Mouse (Mus musculus) T-helper 2 cell (primary cell): ENCODE data around the gene Ywhae.
"Not testable (repeated sequence)": the region's sequence is repeated elsewhere in the genome, so short reads cannot be mapped to it uniquely, and the experiment has no call there.

Source experiments
- in situ Hi-C: fragments of 300-600 bp; cut with MboI, MseI; formaldehyde crosslinking; loops from one replicate; pipeline ENCODE4 v1.15.1; 2025; ENCODE audit warnings: high pct_unique_total_duplicates

The Ywhae gene

GRCm38 (mm10) chr11:75732434-75733226 is at the start of gene Ywhae:
Gene Ywhae (plus strand): TSS chr11:75732869.
- in situ Hi-C loops = no loop called here

DNA sequence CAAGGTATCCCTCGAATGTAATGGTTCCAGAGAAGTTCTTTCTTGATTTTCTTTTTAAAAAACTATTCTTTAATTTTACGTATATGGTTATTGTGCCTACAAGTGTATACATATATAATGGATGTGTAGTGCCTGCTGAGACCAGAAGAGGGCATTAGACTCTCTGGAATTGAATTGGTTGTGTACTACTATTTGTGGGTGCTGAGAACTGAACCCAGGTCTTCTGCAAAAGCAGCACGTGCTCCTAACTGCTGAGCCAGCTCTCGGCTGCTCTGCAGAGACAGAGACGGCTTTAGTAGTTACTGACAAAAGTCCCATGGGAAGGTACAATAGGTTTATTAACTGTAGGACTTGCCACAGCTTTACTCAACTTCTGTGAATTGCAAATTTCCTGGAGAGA is 48.2 kb upstream of the Ywhae start:
- in situ Hi-C loops = no loop called here

GRCm38 (mm10) chr11:75684956-75685355 is 47.7 kb upstream of the Ywhae start:
- in situ Hi-C loops = no loop called here

GRCm38 (mm10) chr11:75687343-75687993 is 45.2 kb upstream of the Ywhae start:
- in situ Hi-C loops = no loop called here

- in situ Hi-C loops = no loop called here
Measured at GRCm38 (mm10) chr11:75688132-75688531, 44.5 kb upstream of the Ywhae start.

GRCm38 (mm10) chr11:75689977-75690376 is 42.7 kb upstream of the Ywhae start:
- in situ Hi-C loops = no loop called here

- in situ Hi-C loops = no loop called here
Measured at GRCm38 (mm10) chr11:75691047-75691446, 41.6 kb upstream of the Ywhae start.

- in situ Hi-C loops = no loop called here
Measured at GRCm38 (mm10) chr11:75693570-75693969, 39.1 kb upstream of the Ywhae start.

- in situ Hi-C loops = not testable (repeated sequence)
Measured at GRCm38 (mm10) chr11:75697464-75697863, 35.2 kb upstream of the Ywhae start.

DNA sequence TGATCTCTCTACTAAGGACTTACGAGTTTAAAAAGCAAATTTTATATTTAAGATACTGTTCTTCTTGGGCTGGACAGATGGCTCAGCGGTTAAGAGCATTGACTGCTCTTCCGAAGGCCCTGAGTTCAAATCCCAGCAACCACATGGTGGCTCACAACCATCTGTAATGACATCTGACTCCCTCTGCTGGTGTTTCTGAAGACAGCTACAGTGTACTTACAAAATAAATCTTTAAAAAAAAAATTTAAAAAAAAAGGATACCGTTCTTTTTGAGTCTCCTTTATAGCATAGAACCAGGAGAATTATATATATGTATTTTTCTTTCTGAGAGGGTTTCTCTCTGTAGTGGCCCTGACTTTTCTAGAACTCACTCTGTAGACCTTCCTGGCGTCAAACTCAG is 32.1 kb upstream of the Ywhae start:
- in situ Hi-C loops = no loop called here

GRCm38 (mm10) chr11:75702761-75703160 is 29.9 kb upstream of the Ywhae start:
- in situ Hi-C loops = no loop called here

GRCm38 (mm10) chr11:75703748-75704147 is 28.9 kb upstream of the Ywhae start:
- in situ Hi-C loops = no loop called here

- in situ Hi-C loops = loop anchor here (10.0 kb wide), 1 partner anchor 191 kb away; no protein-coding TSS in a partner anchor
Measured at GRCm38 (mm10) chr11:75713949-75714348, 18.7 kb upstream of the Ywhae start.

GRCm38 (mm10) chr11:75715556-75715955 is 17.1 kb upstream of the Ywhae start:
- in situ Hi-C loops = loop anchor here (5.0 to 10.0 kb wide), 2 partner anchors 37 to 189 kb away; no protein-coding TSS in a partner anchor

GRCm38 (mm10) chr11:75716661-75717325 is 15.9 kb upstream of the Ywhae start:
- in situ Hi-C loops = loop anchor here (5.0 to 10.0 kb wide), 2 partner anchors 36 to 188 kb away; no protein-coding TSS in a partner anchor

- in situ Hi-C loops = no loop called here
Measured at GRCm38 (mm10) chr11:75722339-75722738, 10.3 kb upstream of the Ywhae start.

- in situ Hi-C loops = no loop called here
Measured at GRCm38 (mm10) chr11:75727168-75727567, 5.5 kb upstream of the Ywhae start.

DNA sequence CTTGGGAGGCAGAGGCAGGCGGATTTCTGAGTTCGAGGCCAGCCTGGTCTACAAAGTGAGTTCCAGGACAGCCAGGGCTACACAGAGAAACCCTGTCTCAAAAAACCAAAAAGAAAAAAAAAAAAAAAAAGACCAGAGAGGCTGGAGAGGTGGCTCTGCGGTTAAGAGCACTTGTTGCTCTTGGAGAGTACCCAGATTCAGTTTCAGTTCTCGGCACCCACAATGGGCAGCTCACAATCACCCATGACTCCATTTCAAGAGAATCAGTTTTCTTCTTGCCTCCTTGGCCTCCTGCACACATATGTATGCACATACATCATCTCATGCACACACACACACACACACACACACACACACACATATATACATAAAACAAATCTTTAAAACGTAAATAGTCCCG is 5.0 kb upstream of the Ywhae start:
- in situ Hi-C loops = not testable (repeated sequence)

- in situ Hi-C loops = no loop called here
Measured at GRCm38 (mm10) chr11:75733227-75733940, 715 bp downstream of the Ywhae start.

- in situ Hi-C loops = no loop called here
Measured at GRCm38 (mm10) chr11:75735462-75736252, 3.0 kb downstream of the Ywhae start.

GRCm38 (mm10) chr11:75736978-75737377 is 4.3 kb downstream of the Ywhae start:
- in situ Hi-C loops = no loop called here
